Mouse (Mus musculus) stomach, postnatal 0 days (tissue): ENCODE results near the gene Cpsf3.

Experiments
- CTCF ChIP-seq: IDR thresholded peaks from 2 replicates; pipeline ENCODE4 v1.5.1; 2016; ENCODE audit warnings: antibody characterized with exemption, low read depth, mild to moderate bottlenecking, moderate library complexity
- EP300 ChIP-seq: optimal IDR thresholded peaks from 2 replicates; pipeline ENCODE3; 2016; ENCODE audit warnings: antibody characterized with exemption

GRCm38 (mm10) chr12:21326325-21326724 is 41.1 kb downstream of the Cpsf3 start:
- TF ChIP-seq CTCF (no peak), EP300 (no peak)
